Mouse (Mus musculus) olfactory bulb, adult 2 months (tissue): Measurements from ENCODE around the gene Thap4. TPM values are rescaled to one million over a fixed set of nuclear protein-coding genes. Genes with fewer than 3 reads are reported as not detected.

Experiments used
- H3K27ac ChIP-seq: fragments of 200-500 bp; 2 replicates; pipeline ENCODE4 v1.5.1; 2012; ENCODE audit warnings: low read depth, low read length; ENCODE audit not compliant: insufficient read depth
- H3K4me1 ChIP-seq: fragments of 200-500 bp; 2 replicates; pipeline ENCODE4 v1.6.1; 2012; ENCODE audit warnings: low read length; ENCODE audit not compliant: control insufficient read depth, insufficient read depth
- H3K4me3 ChIP-seq: fragments of 200-500 bp; 2 replicates; pipeline ENCODE4 v1.5.1; 2012; ENCODE audit warnings: mild to moderate bottlenecking, low read depth, low read length, moderate library complexity; ENCODE audit not compliant: insufficient read depth
- CTCF ChIP-seq: fragments of 200-500 bp; IDR thresholded peaks from 2 replicates; pipeline ENCODE4 v1.5.1; 2012; ENCODE audit warnings: low read depth, mild to moderate bottlenecking, low read length, moderate library complexity; ENCODE audit not compliant: insufficient read depth
- POLR2A ChIP-seq: fragments of 200-500 bp; IDR thresholded peaks from 2 replicates; pipeline ENCODE4 v1.6.1; 2012; ENCODE audit warnings: mild to moderate bottlenecking, low read depth, low read length, moderate library complexity; ENCODE audit not compliant: insufficient read depth
- WGBS: fragments of 180-500 bp; shearing (Covaris S2); methylation state at CpG from one replicate; pipeline ENCODE4 v1.1.7; 2018; 5-methylcytosine and 5-hydroxymethylcytosine counted together
- polyA plus RNA-seq: library from polyadenylated mRNA; stranded (reverse); fragments of >200 nt; gene quantifications from 2 replicates; pipeline ENCODE4 v1.2.4, GENCODE M21; 2012; ENCODE audit warnings: low replicate concordance; ENCODE audit not compliant: missing spikeins, insufficient read depth, insufficient read length

Gene Thap4
- polyA plus RNA-seq, 1 experiment = not detected

GRCm38 (mm10) chr1:93686961-93687320, 67.7 kb downstream of the Thap4 start:
- TF ChIP-seq CTCF = no peak
- TF ChIP-seq POLR2A = no peak
- WGBS = 33% methylated on average over 3 of the region's 3 CpGs
- Histone ChIP-seq H3K4me3 (peak overlapping the region; percentile 72), H3K27ac (peak overlapping the region; percentile 40), H3K4me1 (peaks cover 36% of the 10 kb centered on the region)

DNA sequence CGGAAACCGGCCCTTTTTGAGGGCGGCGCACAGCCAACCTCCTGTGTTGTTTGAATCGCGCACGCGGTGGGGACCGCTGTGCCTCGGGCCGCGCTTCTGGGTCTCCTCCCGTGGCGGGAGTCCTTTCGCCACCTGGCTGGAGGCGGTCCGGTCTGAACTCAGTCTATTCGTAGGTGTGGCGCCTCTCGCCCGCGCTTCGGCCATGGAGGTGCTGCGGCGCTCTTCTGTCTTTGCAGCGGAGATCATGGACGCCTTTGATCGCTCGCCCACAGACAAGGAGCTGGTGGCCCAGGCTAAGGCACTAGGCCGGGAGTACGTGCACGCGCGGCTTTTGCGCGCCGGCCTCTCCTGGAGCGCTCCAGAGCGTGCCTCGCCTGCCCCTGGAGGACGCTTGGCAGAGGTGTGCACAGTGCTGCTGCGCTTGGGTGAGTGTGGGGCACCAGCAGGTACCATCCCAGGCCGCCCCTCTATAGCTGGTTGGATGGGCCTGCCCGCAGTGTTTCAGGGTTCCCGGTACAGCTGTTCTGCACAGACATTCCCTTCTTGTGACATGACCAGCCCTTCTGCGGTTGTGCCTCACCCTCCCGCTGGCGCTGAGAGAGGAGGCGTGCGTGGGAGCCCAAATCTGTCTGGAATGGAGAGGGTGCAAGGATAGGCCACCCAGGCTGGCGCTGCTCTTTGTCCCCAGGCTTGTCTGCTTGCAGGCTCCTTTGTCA, 68.3 kb downstream of the Thap4 start:
- peak overlapping the region; percentile 40 for H3K27ac ChIP-seq
- H3K4me1 ChIP-seq = peaks cover 31% of the 10 kb centered on the region
- 1% methylated on average over 51 of the region's 51 CpGs for WGBS
- H3K4me3 ChIP-seq = peak overlapping the region; percentile 72
- TF ChIP-seq POLR2A = no peak
- TF ChIP-seq CTCF = peak; percentile 6; the same call in 1 of the 2 replicates

- Histone ChIP-seq H3K4me3 (peak within 1 kb of the TSS; percentile 72), H3K27ac (peak within 1 kb of the TSS; percentile 40), H3K4me1 (peaks cover 24% of the 10 kb centered on the region)
- WGBS = under 1% methylated on average over 78 of the region's 78 CpGs
- TF ChIP-seq POLR2A (no peak), CTCF (no peak)
Measured at GRCm38 (mm10) chr1:93685401-93686244, 69.0 kb downstream of the Thap4 start, which contains the start of gene Bok. Bok (plus strand) TSS chr1:93685660.

- H3K27ac ChIP-seq = no peak overlapping the region
- H3K4me3 ChIP-seq = no peak overlapping the region
- 64% methylated on average over 7 of the region's 7 CpGs for WGBS
- H3K4me1 ChIP-seq = no peaks in the 10 kb centered on the region
- no peak for TF ChIP-seq POLR2A
- no peak for TF ChIP-seq CTCF
Measured at GRCm38 (mm10) chr1:93679889-93680568, 74.6 kb downstream of the Thap4 start.

- no peak for TF ChIP-seq CTCF
- TF ChIP-seq POLR2A = no peak
- 33% methylated on average over 2 of the region's 2 CpGs for WGBS
- no peaks in the 10 kb centered on the region for H3K4me1 ChIP-seq
- H3K4me3 ChIP-seq = no peak overlapping the region
- H3K27ac ChIP-seq = no peak overlapping the region
Measured at GRCm38 (mm10) chr1:93678386-93678785, 76.3 kb downstream of the Thap4 start.

- WGBS = 92% methylated on average over 5 of the region's 5 CpGs
Measured at GRCm38 (mm10) chr1:93672682-93673081, 82.0 kb downstream of the Thap4 start.

GRCm38 (mm10) chr1:93669941-93670340, 84.7 kb downstream of the Thap4 start:
- H3K27ac ChIP-seq = no peak overlapping the region
- TF ChIP-seq POLR2A (no peak), CTCF (no peak)
- no peak overlapping the region for H3K4me3 ChIP-seq
- peaks cover 8% of the 10 kb centered on the region for H3K4me1 ChIP-seq

More at GRCm38 (mm10) chr1:93672682-93673081, 82.0 kb downstream of the Thap4 start:
- H3K27ac ChIP-seq = no peak overlapping the region
- H3K4me1 ChIP-seq = peaks cover 8% of the 10 kb centered on the region
- no peak for TF ChIP-seq CTCF
- no peak for TF ChIP-seq POLR2A
- H3K4me3 ChIP-seq = no peak overlapping the region

DNA sequence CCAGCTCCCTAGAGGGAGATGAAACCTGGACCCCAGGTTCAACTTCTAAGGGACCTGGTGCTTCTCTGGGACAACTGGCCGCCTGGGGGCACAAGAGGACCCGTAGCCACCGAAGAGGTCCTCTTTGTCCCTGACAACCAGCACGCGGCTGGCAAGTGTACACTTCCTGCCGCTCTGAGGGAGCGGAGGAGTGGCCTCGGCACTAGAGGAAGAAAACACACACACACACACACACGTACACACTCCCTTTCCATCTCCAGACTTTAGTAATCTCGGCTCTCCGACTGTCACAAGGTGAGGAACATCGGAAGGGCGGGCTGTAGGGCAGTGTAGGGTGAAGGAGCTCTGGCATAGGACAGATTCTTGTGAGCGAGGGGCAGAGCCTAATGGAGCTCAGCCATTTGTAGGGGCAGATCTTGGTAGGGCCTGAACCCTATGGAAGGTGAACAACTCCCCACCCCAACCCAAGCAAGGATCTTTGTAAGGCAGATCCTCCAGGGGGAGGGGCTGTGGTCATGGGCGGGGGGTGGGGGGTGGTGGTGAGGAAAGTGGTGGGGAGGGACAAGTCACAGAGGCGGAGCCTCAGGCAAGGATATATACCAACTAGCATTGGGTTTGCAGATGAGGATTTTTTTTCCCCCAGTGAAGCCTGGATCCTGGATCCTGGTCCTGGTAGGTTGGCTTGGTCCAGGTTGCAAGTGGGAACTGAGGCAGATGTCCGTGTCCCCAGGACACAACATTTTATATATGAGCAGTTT, 85.7 kb downstream of the Thap4 start:
- peaks cover 8% of the 10 kb centered on the region for H3K4me1 ChIP-seq
- peak overlapping the region; percentile 53 for H3K4me3 ChIP-seq
- TF ChIP-seq POLR2A = no peak
- TF ChIP-seq CTCF = peak; percentile 34; the same call in 1 of the 2 replicates
- WGBS = 11% methylated on average over 17 of the region's 17 CpGs
- H3K27ac ChIP-seq = peak overlapping the region; percentile 22; the same call in 1 of the 2 replicates
